Comparison of ENCODE assay signal across 10 mouse cellular contexts in the genomic region with DNA sequence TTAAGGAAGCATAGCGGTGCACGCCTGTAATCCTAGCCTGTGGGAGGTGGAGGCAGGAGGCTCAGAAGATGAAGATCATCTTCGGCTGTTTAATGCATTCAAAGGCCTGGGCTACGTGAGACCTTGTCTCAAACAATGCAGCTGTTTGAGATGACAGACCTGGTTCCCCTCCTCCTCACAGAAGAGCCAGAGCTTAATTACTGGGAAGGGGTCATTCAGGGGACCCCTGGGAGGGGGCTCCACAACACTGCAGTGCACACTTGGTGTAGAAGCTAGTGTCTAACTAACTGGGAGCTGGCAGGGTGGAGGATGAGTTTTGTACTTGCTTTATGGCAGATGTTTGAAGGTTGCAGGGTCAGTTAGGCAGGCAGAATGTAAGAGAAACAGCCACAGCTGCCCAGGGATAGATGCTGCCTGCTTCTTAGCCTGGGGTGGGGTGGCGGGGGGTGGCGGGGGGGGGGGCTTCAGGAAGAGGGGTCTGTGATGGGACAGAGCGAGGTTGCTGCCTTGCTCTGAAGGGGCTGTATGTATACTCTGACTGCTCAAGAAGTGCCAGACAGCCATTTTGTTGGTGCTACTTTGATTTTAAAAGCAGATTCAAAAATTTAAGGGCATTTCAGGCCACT. TPM values are rescaled to one million over a fixed set of nuclear protein-coding genes. Genes with fewer than 3 reads are reported as not detected.
DNase-seq lines count a peak whose midpoint lies in the region; ATAC-seq and TF ChIP-seq lines count a peak whose summit lies in the region.
"Had no signal": no experiment of that assay in that cellular context is flagged by ENCODE, and none has a peak within 500 bp of the region (broad histone marks: within the 10 kb centered on the region; RNA-seq: fewer than 3 reads in every experiment).

No protein-coding gene starts in this region.

- H3K27ac ChIP-seq in lung, embryonic 14.5 days (ENCODE audit: low read depth), result no peak overlapping the region
- H3K27ac ChIP-seq in lung, postnatal 0 days (ENCODE audit: low read length), result no peak overlapping the region
- peak overlapping the region; percentile 81 for H3K27ac ChIP-seq in forebrain, embryonic 13.5 days
- peak overlapping the region; percentile 85; the same call in 1 of the 2 replicates for H3K27ac ChIP-seq in limb, embryonic 15.5 days
- H3K27ac ChIP-seq in stomach, embryonic 15.5 days, result 0 out of 2 replicates have a peak overlapping the region, but pooled peaks have one; percentile 31
- H3K27ac ChIP-seq: liver, embryonic 14.5 days had no signal

- no peak overlapping the region for H3K4me2 ChIP-seq in lung, embryonic 14.5 days
- H3K4me2 ChIP-seq in lung, postnatal 0 days (replicated peaks; ENCODE audit: low read depth, low read length), result no peak overlapping the region
- no peak overlapping the region for H3K4me2 ChIP-seq in forebrain, embryonic 13.5 days
- no peak overlapping the region for H3K4me2 ChIP-seq in limb, embryonic 15.5 days
- H3K4me2 ChIP-seq in stomach, embryonic 15.5 days, result no peak overlapping the region
- H3K4me2 ChIP-seq: heart, embryonic 12.5 days had no signal

- DNase-seq in lung, embryonic 14.5 days, result no peak
- DNase-seq in lung, postnatal 0 days (ENCODE audit: low spot score), result no peak
- no peak for DNase-seq in adipocyte (ENCODE audit: low spot score)
- no peak for DNase-seq in adrenal gland, postnatal 4 days (ENCODE audit: low spot score in 2 of 2)
- no peak for DNase-seq in thymus, postnatal 25 days

- TF ChIP-seq EP300 in lung, postnatal 0 days (IDR thresholded peaks at IDR 0.05), result no peak

- ATAC-seq in lung, embryonic 14.5 days (ENCODE audit: insufficient read depth), result peak; percentile 28; the same call in 1 of the 2 replicates
- ATAC-seq in lung, postnatal 0 days, result no peak
- peak; percentile 27; the same call in 1 of the 2 replicates for ATAC-seq in forebrain, embryonic 13.5 days
- ATAC-seq in limb, embryonic 15.5 days (ENCODE audit: insufficient number of reproducible peaks, low FRiP score, low TSS enrichment, low read depth), result no peak
- no peak for ATAC-seq in stomach, embryonic 15.5 days (ENCODE audit: insufficient read depth, low FRiP score, low read depth)

- no peak for TF ChIP-seq CTCF in lung, embryonic 14.5 days (IDR thresholded peaks at IDR 0.05; ENCODE audit: low read depth)
- TF ChIP-seq CTCF in lung, postnatal 0 days (IDR thresholded peaks at IDR 0.05), result no peak

- H3K36me3 ChIP-seq in lung, embryonic 14.5 days (ENCODE audit: insufficient read depth), result peaks cover 33% of the 10 kb centered on the region
- H3K36me3 ChIP-seq in lung, postnatal 0 days (ENCODE audit: insufficient read depth, low read length), result 0 out of 2 replicates have a peak, but pooled peaks cover 11% of the 10 kb centered on the region
- peaks cover 26% of the 10 kb centered on the region for H3K36me3 ChIP-seq in forebrain, embryonic 13.5 days (ENCODE audit: poor library complexity, severe bottlenecking)
- H3K36me3 ChIP-seq in limb, embryonic 15.5 days, result peaks cover 53% of the 10 kb centered on the region
- H3K36me3 ChIP-seq in stomach, embryonic 15.5 days, result peaks cover 19% of the 10 kb centered on the region

- no peak overlapping the region for H3K9ac ChIP-seq in lung, embryonic 14.5 days
- no peak overlapping the region for H3K9ac ChIP-seq in lung, postnatal 0 days (replicated peaks; ENCODE audit: low read depth)
- 0 out of 2 replicates have a peak overlapping the region, but pooled peaks have one; percentile 8 for H3K9ac ChIP-seq in forebrain, embryonic 13.5 days
- no peak overlapping the region for H3K9ac ChIP-seq in limb, embryonic 15.5 days
- H3K9ac ChIP-seq in stomach, embryonic 15.5 days, result no peak overlapping the region
- H3K9ac ChIP-seq: heart, embryonic 12.5 days; liver, embryonic 14.5 days had no signal

- H3K9me3 ChIP-seq in lung, embryonic 14.5 days (ENCODE audit: low read depth, low read length), result peaks cover 6% of the 10 kb centered on the region; the same call in 1 of the 2 replicates
- H3K9me3 ChIP-seq in lung, postnatal 0 days (ENCODE audit: low read length), result no peaks in the 10 kb centered on the region
- no peaks in the 10 kb centered on the region; the same call in 1 of the 2 replicates for H3K9me3 ChIP-seq in forebrain, embryonic 13.5 days (replicated peaks)
- no peaks in the 10 kb centered on the region; the same call in 1 of the 2 replicates for H3K9me3 ChIP-seq in limb, embryonic 15.5 days
- no peaks in the 10 kb centered on the region for H3K9me3 ChIP-seq in stomach, embryonic 15.5 days

- no peak overlapping the region for H3K4me3 ChIP-seq in lung, embryonic 14.5 days (ENCODE audit: low read depth, low read length)
- H3K4me3 ChIP-seq in lung, postnatal 0 days (ENCODE audit: low read depth, low read length), result no peak overlapping the region
- H3K4me3 ChIP-seq in forebrain, embryonic 13.5 days, result no peak overlapping the region
- H3K4me3 ChIP-seq in limb, embryonic 15.5 days, result no peak overlapping the region
- H3K4me3 ChIP-seq in stomach, embryonic 15.5 days (replicated peaks), result no peak overlapping the region
- H3K4me3 ChIP-seq: heart, embryonic 12.5 days had no signal

- no peaks in the 10 kb centered on the region for H3K4me1 ChIP-seq in lung, embryonic 14.5 days (ENCODE audit: insufficient read depth)
- H3K4me1 ChIP-seq in lung, postnatal 0 days (ENCODE audit: insufficient read depth, low read depth, low read length), result no peaks in the 10 kb centered on the region
- H3K4me1 ChIP-seq in forebrain, embryonic 13.5 days, result peaks cover 35% of the 10 kb centered on the region
- H3K4me1 ChIP-seq in limb, embryonic 15.5 days, result peaks cover 21% of the 10 kb centered on the region
- peaks cover 4% of the 10 kb centered on the region; the same call in 1 of the 2 replicates for H3K4me1 ChIP-seq in stomach, embryonic 15.5 days
- H3K4me1 ChIP-seq: heart, embryonic 12.5 days had no signal

- no peaks in the 10 kb centered on the region for H3K27me3 ChIP-seq in lung, embryonic 14.5 days (ENCODE audit: insufficient read depth, low read length)
- H3K27me3 ChIP-seq in lung, postnatal 0 days (replicated peaks; ENCODE audit: insufficient read depth, low read length), result no peaks in the 10 kb centered on the region
- H3K27me3 ChIP-seq in forebrain, embryonic 13.5 days, result no peaks in the 10 kb centered on the region
- H3K27me3 ChIP-seq in limb, embryonic 15.5 days, result no peaks in the 10 kb centered on the region
- H3K27me3 ChIP-seq in stomach, embryonic 15.5 days (replicated peaks), result no peaks in the 10 kb centered on the region
- H3K27me3 ChIP-seq: heart, embryonic 12.5 days had no signal

- 61% methylated on average over 7 of the region's 7 CpGs for WGBS in lung, embryonic 14.5 days
- WGBS in lung, postnatal 0 days, result 88% methylated on average over 7 of the region's 7 CpGs
- WGBS in forebrain, embryonic 13.5 days, result 15% methylated on average over 7 of the region's 7 CpGs
- WGBS in limb, embryonic 15.5 days, result 60% methylated on average over 6 of the region's 7 CpGs
- WGBS in stomach, embryonic 15.5 days, result 49% methylated on average over 7 of the region's 7 CpGs

RNA-seq across cellular contexts. Expression of a gene that starts 26.6 kb away (rescaled TPM):
- polyA plus RNA-seq in lung, embryonic 14.5 days (2014; fragmentation: Nextera tagmentation; extraction: Ambion mirVana), result 68.2 and 70.4 TPM in 2 replicates
- 44.5 and 54.8 TPM in 2 replicates for polyA plus RNA-seq in lung, postnatal 0 days (2015; fragmentation: Nextera tagmentation; extraction: Ambion mirVana)
- polyA plus RNA-seq in forebrain, embryonic 13.5 days (2015; fragmentation: Nextera tagmentation; extraction: Ambion mirVana), result 46.5 and 52.1 TPM in 2 replicates
- polyA plus RNA-seq in limb, embryonic 15.5 days (2015; fragmentation: Nextera tagmentation; extraction: Ambion mirVana), result 77.8 and 83.7 TPM in 2 replicates
- polyA plus RNA-seq in stomach, embryonic 15.5 days (2015; fragmentation: Nextera tagmentation; extraction: Ambion mirVana), result 68.9 and 71.4 TPM in 2 replicates
- total RNA-seq in adrenal gland, postnatal 4 days (2021), result 10 to 100 TPM; 59.7 to 67.6 TPM

Comparison
In these comparisons a context has a peak if more than half of its experiments do, and no peak if none do; other contexts are left out.
1. ATAC-seq: peak in lung, embryonic 14.5 days (single experiment) and forebrain, embryonic 13.5 days (single experiment); none in lung, postnatal 0 days (single experiment), limb, embryonic 15.5 days (single experiment) and stomach, embryonic 15.5 days (single experiment).
2. H3K27ac ChIP-seq: peak in forebrain, embryonic 13.5 days (single experiment), limb, embryonic 15.5 days (single experiment) and stomach, embryonic 15.5 days (single experiment); none in lung, embryonic 14.5 days (single experiment) and lung, postnatal 0 days (single experiment).